Mouse (Mus musculus) liver, postnatal 0 days (tissue): ENCODE results near the gene Uvssa.

Source experiments
- CTCF ChIP-seq: sonication (generic); IDR thresholded peaks from 2 replicates; pipeline ENCODE4 v1.5.1; 2016; ENCODE audit warnings: antibody characterized with exemption, low read depth
- EP300 ChIP-seq: IDR thresholded peaks from 2 replicates; pipeline ENCODE4 v1.6.1; 2016; ENCODE audit warnings: antibody characterized with exemption, low read depth, mild to moderate bottlenecking

GRCm38 (mm10) chr5:33393803-33394202 is 15.5 kb downstream of the Uvssa start:
- TF ChIP-seq EP300 (no peak), CTCF (peak; percentile 97)
